Mouse (Mus musculus) thymus, adult 2 months (tissue): ENCODE measurements around the gene Caskin1. TPM values are rescaled to one million over a fixed set of nuclear protein-coding genes. Genes with fewer than 3 reads are reported as not detected.

Experiments used
- DNase-seq: peaks from one replicate; pipeline ENCODE4 v3.0.0; 2021
- H3K27ac ChIP-seq: fragments of 200-500 bp; 2 replicates; pipeline ENCODE4 v1.5.1; 2012; ENCODE audit warnings: low read length, control low read depth; ENCODE audit not compliant: control insufficient read depth, insufficient read depth
- H3K27me3 ChIP-seq: fragments of 200-500 bp; 2 replicates; pipeline ENCODE4 v1.6.1; 2012; ENCODE audit warnings: mild to moderate bottlenecking, low read length, moderate library complexity, mixed read lengths; ENCODE audit not compliant: control insufficient read depth, insufficient read depth
- H3K36me3 ChIP-seq: fragments of 200-500 bp; 2 replicates; pipeline ENCODE4 v1.6.1; 2012; ENCODE audit warnings: mild to moderate bottlenecking, low read length, moderate library complexity; ENCODE audit not compliant: control insufficient read depth, insufficient read depth
- H3K4me1 ChIP-seq: fragments of 200-500 bp; replicated peaks from 2 replicates; pipeline ENCODE4 v1.6.1; 2012; ENCODE audit warnings: low read length; ENCODE audit not compliant: control insufficient read depth, insufficient read depth
- H3K4me3 ChIP-seq: fragments of 200-500 bp; 2 replicates; pipeline ENCODE4 v1.5.1; 2012; ENCODE audit warnings: mild to moderate bottlenecking, low read length, control low read depth, moderate library complexity; ENCODE audit not compliant: control insufficient read depth, insufficient read depth
- CTCF ChIP-seq: fragments of 200-500 bp; IDR thresholded peaks from 2 replicates; pipeline ENCODE4 v1.5.1; 2012; ENCODE audit warnings: mild to moderate bottlenecking, control low read depth, low read length, moderate library complexity, borderline replicate concordance; ENCODE audit not compliant: control insufficient read depth, poor library complexity, insufficient read depth; ENCODE audit errors: extremely low read depth
- POLR2A ChIP-seq: fragments of 200-500 bp; IDR thresholded peaks from 2 replicates; pipeline ENCODE4 v1.6.1; 2012; ENCODE audit warnings: mild to moderate bottlenecking, low read length, control low read depth, moderate library complexity; ENCODE audit not compliant: control insufficient read depth, poor library complexity, insufficient read depth; ENCODE audit errors: extremely low read depth
- WGBS: fragments of 180-500 bp; shearing (Covaris S2); methylation state at CpG from one replicate; pipeline ENCODE4 v1.1.7; 2018; 5-methylcytosine and 5-hydroxymethylcytosine counted together
- polyA plus RNA-seq: library from polyadenylated mRNA; depleted of rRNA; stranded (reverse); fragments of >200 nt; gene quantifications from 2 replicates; pipeline ENCODE4 v1.2.3, GENCODE M21; 2012; rRNA removed

The Caskin1 gene
- polyA plus RNA-seq, result 0.15 and 0.20 TPM in 2 replicates

GRCm38 (mm10) chr17:24488186-24488661, at the start of gene Caskin1:
Caskin1 (plus strand) TSS chr17:24488601.
- peaks cover 9% of the 10 kb centered on the region; the same call in 1 of the 2 replicates for H3K4me1 ChIP-seq
- peaks cover 18% of the 10 kb centered on the region for H3K27me3 ChIP-seq
- 3% methylated on average over 45 of the region's 45 CpGs for WGBS
- H3K4me3 ChIP-seq, result peak within 1 kb of the TSS; percentile 38
- no peaks in the 10 kb centered on the region for H3K36me3 ChIP-seq
- TF ChIP-seq POLR2A, result no peak
- TF ChIP-seq CTCF, result no peak
- no peak for DNase-seq
- no peak within 1 kb of the TSS for H3K27ac ChIP-seq

- H3K36me3 ChIP-seq, result peaks cover 20% of the 10 kb centered on the region
- TF ChIP-seq POLR2A (no peak), CTCF (no peak)
- H3K27ac ChIP-seq, result no peak overlapping the region
- H3K4me3 ChIP-seq, result no peak overlapping the region
- H3K4me1 ChIP-seq, result no peaks in the 10 kb centered on the region
- DNase-seq, result no peak
- 97% methylated on average over 8 of the region's 8 CpGs for WGBS
- no peaks in the 10 kb centered on the region for H3K27me3 ChIP-seq
Observed at GRCm38 (mm10) chr17:24440377-24440776, 48.0 kb upstream of the Caskin1 start.

- no peaks in the 10 kb centered on the region for H3K27me3 ChIP-seq
- 81% methylated on average over 2 of the region's 2 CpGs for WGBS
- no peak overlapping the region for H3K4me3 ChIP-seq
- no peak overlapping the region for H3K27ac ChIP-seq
- peaks cover 27% of the 10 kb centered on the region for H3K36me3 ChIP-seq
- DNase-seq, result peak; percentile 19
- TF ChIP-seq POLR2A (no peak), CTCF (no peak)
- no peaks in the 10 kb centered on the region for H3K4me1 ChIP-seq
Observed at GRCm38 (mm10) chr17:24441148-24441547, 47.3 kb upstream of the Caskin1 start.

GRCm38 (mm10) chr17:24442107-24442506, 46.3 kb upstream of the Caskin1 start:
- peaks cover 37% of the 10 kb centered on the region for H3K36me3 ChIP-seq
- DNase-seq, result no peak
- no peaks in the 10 kb centered on the region for H3K4me1 ChIP-seq

GRCm38 (mm10) chr17:24442632-24443155, 45.7 kb upstream of the Caskin1 start, which contains the start of gene Dnase1l2:
Dnase1l2 (minus strand) TSS chr17:24443105.
- Histone ChIP-seq H3K27ac (no peak within 1 kb of the TSS), H3K4me1 (no peaks in the 10 kb centered on the region), H3K36me3 (peaks cover 43% of the 10 kb centered on the region), H3K4me3 (no peak within 1 kb of the TSS), H3K27me3 (no peaks in the 10 kb centered on the region)
- TF ChIP-seq CTCF, result no peak
- TF ChIP-seq POLR2A, result no peak
- no peak for DNase-seq
- WGBS, result 86% methylated on average over 7 of the region's 7 CpGs

More at GRCm38 (mm10) chr17:24442107-24442506, 46.3 kb upstream of the Caskin1 start:
- 94% methylated on average over 14 of the region's 14 CpGs for WGBS
- H3K4me3 ChIP-seq, result no peak overlapping the region
- H3K27me3 ChIP-seq, result no peaks in the 10 kb centered on the region
- H3K27ac ChIP-seq, result no peak overlapping the region
- TF ChIP-seq CTCF (no peak), POLR2A (no peak)

GRCm38 (mm10) chr17:24443409-24443808, 45.0 kb upstream of the Caskin1 start:
- H3K36me3 ChIP-seq, result peaks cover 50% of the 10 kb centered on the region
- DNase-seq, result no peak
- 95% methylated on average over 4 of the region's 4 CpGs for WGBS

GRCm38 (mm10) chr17:24446590-24446989, 41.8 kb upstream of the Caskin1 start:
- Histone ChIP-seq H3K4me1 (no peaks in the 10 kb centered on the region), H3K36me3 (peaks cover 66% of the 10 kb centered on the region), H3K27me3 (no peaks in the 10 kb centered on the region), H3K27ac (no peak overlapping the region), H3K4me3 (no peak overlapping the region)
- TF ChIP-seq CTCF (no peak), POLR2A (no peak)
- WGBS, result 93% methylated on average over 8 of the region's 8 CpGs
- DNase-seq, result no peak

More at GRCm38 (mm10) chr17:24443409-24443808, 45.0 kb upstream of the Caskin1 start:
- no peak overlapping the region for H3K27ac ChIP-seq
- TF ChIP-seq CTCF (no peak), POLR2A (no peak)
- no peaks in the 10 kb centered on the region for H3K4me1 ChIP-seq
- H3K4me3 ChIP-seq, result no peak overlapping the region
- no peaks in the 10 kb centered on the region for H3K27me3 ChIP-seq
